Mouse (Mus musculus): ENCODE data around the gene Rpia. TPM values are rescaled to one million over a fixed set of nuclear protein-coding genes. Genes with fewer than 3 reads are reported as not detected.
A peak's percentile ranks its signal among the peaks of the same experiment; 100 is the strongest.

Gene Rpia
- 8.0 and 11.0 TPM in 2 replicates for total RNA-seq (2012; rRNA removed)

GRCm38 (mm10) chr6:70791824-70792535, at the start of gene Rpia:
TSS of gene Rpia (minus strand) at chr6:70792232.
- Histone ChIP-seq H3K9me3 (ENCODE audit: control insufficient read depth, insufficient read depth, low read depth, low read length) (no peaks in the 10 kb centered on the region), H3K4me1 (ENCODE audit: control insufficient read depth in 2 of 2, insufficient read depth in 2 of 2, low read length in 2 of 2, poor library complexity in 1 of 2) (peaks cover 3 to 4% of the 10 kb centered on the region in 2 experiments; a peak in 2 of 4 replicates), H3K4me3 (ENCODE audit: insufficient read depth in 1 of 2, low read depth in 1 of 2, low read length in 2 of 2, poor library complexity in 1 of 2, severe bottlenecking in 1 of 2) (peak within 1 kb of the TSS; percentile 72 to 93), H3K27ac (ENCODE audit: insufficient read depth, low read depth, low read length, poor library complexity, severe bottlenecking) (no peak within 1 kb of the TSS), H3K9ac (ENCODE audit: insufficient read depth, low read depth, low read length, poor library complexity, severe bottlenecking) (peak within 1 kb of the TSS; percentile 78), H3K36me3 (ENCODE audit: control insufficient read depth, insufficient read depth, low read length, poor library complexity, severe bottlenecking) (no peaks in the 10 kb centered on the region)
- no peak for TF ChIP-seq CHD2 (IDR thresholded peaks at IDR 0.05; ENCODE audit: low read depth, low read length)
- TF ChIP-seq HCFC1 (IDR thresholded peaks at IDR 0.05; ENCODE audit: borderline replicate concordance, insufficient read depth, low read length): peak; percentile 99
- peak; percentile 92 for DNase-seq (ENCODE audit: low read depth, low spot score)
- in situ Hi-C loops (cut with MboI; ENCODE audit: low sequenced_read_pairs in 2 of 2, unreplicated experiment in 2 of 2): no loop called here

GRCm38 (mm10) chr6:70840281-70840680, 48.2 kb upstream of the Rpia start:
- in situ Hi-C loops (cut with MboI; ENCODE audit: low sequenced_read_pairs in 2 of 2, unreplicated experiment in 2 of 2): no loop called here
- Histone ChIP-seq H3K4me3 (ENCODE audit: insufficient read depth in 1 of 2, low read depth in 1 of 2, low read length in 2 of 2, poor library complexity in 1 of 2, severe bottlenecking in 1 of 2) (no peak overlapping the region), H3K4me1 (ENCODE audit: control insufficient read depth in 2 of 2, insufficient read depth in 2 of 2, low read length in 2 of 2, poor library complexity in 1 of 2) (0 out of 4 replicates have a peak, but pooled peaks cover 0 to 2% of the 10 kb centered on the region in 2 experiments), H3K9ac (ENCODE audit: insufficient read depth, low read depth, low read length, poor library complexity, severe bottlenecking) (no peak overlapping the region), H3K9me3 (ENCODE audit: control insufficient read depth, insufficient read depth, low read depth, low read length) (no peaks in the 10 kb centered on the region), H3K36me3 (ENCODE audit: control insufficient read depth, insufficient read depth, low read length, poor library complexity, severe bottlenecking) (no peaks in the 10 kb centered on the region), H3K27ac (ENCODE audit: insufficient read depth, low read depth, low read length, poor library complexity, severe bottlenecking) (no peak overlapping the region)
- no peak for TF ChIP-seq ZC3H11A (IDR thresholded peaks at IDR 0.05; ENCODE audit: borderline replicate concordance, low read depth, low read length)
- DNase-seq (ENCODE audit: low read depth, low spot score): no peak

- no peak for DNase-seq (ENCODE audit: low read depth, low spot score)
- in situ Hi-C loops (cut with MboI; ENCODE audit: low sequenced_read_pairs in 2 of 2, unreplicated experiment in 2 of 2): no loop called here
- H3K4me3 ChIP-seq (ENCODE audit: insufficient read depth in 1 of 2, low read depth in 1 of 2, low read length in 2 of 2, poor library complexity in 1 of 2, severe bottlenecking in 1 of 2): no peak overlapping the region
- no peak overlapping the region for H3K27ac ChIP-seq (ENCODE audit: insufficient read depth, low read depth, low read length, poor library complexity, severe bottlenecking)
- H3K9ac ChIP-seq (ENCODE audit: insufficient read depth, low read depth, low read length, poor library complexity, severe bottlenecking): no peak overlapping the region
- 0 out of 4 replicates have a peak, but pooled peaks cover 0 to under 1% of the 10 kb centered on the region in 2 experiments for H3K4me1 ChIP-seq (ENCODE audit: control insufficient read depth in 2 of 2, insufficient read depth in 2 of 2, low read length in 2 of 2, poor library complexity in 1 of 2)
- no peaks in the 10 kb centered on the region for H3K9me3 ChIP-seq (ENCODE audit: control insufficient read depth, insufficient read depth, low read depth, low read length)
- no peaks in the 10 kb centered on the region for H3K36me3 ChIP-seq (ENCODE audit: control insufficient read depth, insufficient read depth, low read length, poor library complexity, severe bottlenecking)
- no peak for TF ChIP-seq ZNF384 (IDR thresholded peaks at IDR 0.05; ENCODE audit: low read depth, low read length)
- no peak for TF ChIP-seq ZC3H11A (IDR thresholded peaks at IDR 0.05; ENCODE audit: borderline replicate concordance, low read depth, low read length)
- TF ChIP-seq CHD2 (IDR thresholded peaks at IDR 0.05; ENCODE audit: low read depth, low read length): no peak
- no peak for TF ChIP-seq MAFK (IDR thresholded peaks at IDR 0.05; ENCODE audit: insufficient read depth, low read depth, low read length)
- TF ChIP-seq HCFC1 (IDR thresholded peaks at IDR 0.05; ENCODE audit: borderline replicate concordance, insufficient read depth, low read length): no peak
Measured at GRCm38 (mm10) chr6:70838532-70838931, 46.5 kb upstream of the Rpia start.

- TF ChIP-seq CHD2 (IDR thresholded peaks at IDR 0.05; ENCODE audit: low read depth, low read length) (no peak), MAFK (IDR thresholded peaks at IDR 0.05; ENCODE audit: insufficient read depth, low read depth, low read length) (no peak), ZNF384 (IDR thresholded peaks at IDR 0.05; ENCODE audit: low read depth, low read length) (no peak), ZC3H11A (IDR thresholded peaks at IDR 0.05; ENCODE audit: borderline replicate concordance, low read depth, low read length) (no peak), HCFC1 (IDR thresholded peaks at IDR 0.05; ENCODE audit: borderline replicate concordance, insufficient read depth, low read length) (no peak)
- no peaks in the 10 kb centered on the region for H3K9me3 ChIP-seq (ENCODE audit: control insufficient read depth, insufficient read depth, low read depth, low read length)
- no peak for DNase-seq (ENCODE audit: low read depth, low spot score)
- in situ Hi-C loops (cut with MboI; ENCODE audit: low sequenced_read_pairs in 2 of 2, unreplicated experiment in 2 of 2): no loop called here
- H3K4me3 ChIP-seq (ENCODE audit: insufficient read depth in 1 of 2, low read depth in 1 of 2, low read length in 2 of 2, poor library complexity in 1 of 2, severe bottlenecking in 1 of 2): no peak overlapping the region
- no peak overlapping the region for H3K27ac ChIP-seq (ENCODE audit: insufficient read depth, low read depth, low read length, poor library complexity, severe bottlenecking)
- H3K9ac ChIP-seq (ENCODE audit: insufficient read depth, low read depth, low read length, poor library complexity, severe bottlenecking): no peak overlapping the region
- no peaks in the 10 kb centered on the region for H3K4me1 ChIP-seq (ENCODE audit: control insufficient read depth in 2 of 2, insufficient read depth in 2 of 2, low read length in 2 of 2, poor library complexity in 1 of 2)
- H3K36me3 ChIP-seq (ENCODE audit: control insufficient read depth, insufficient read depth, low read length, poor library complexity, severe bottlenecking): no peaks in the 10 kb centered on the region
Measured at GRCm38 (mm10) chr6:70837297-70837696, 45.3 kb upstream of the Rpia start.
